In genomic region chr6:58770654-58771218, GRCm38 (mm10) we compare ENCODE assay signal across 8 mouse cellular contexts.
DNase-seq lines count a peak whose midpoint lies in the region; ATAC-seq and TF ChIP-seq lines count a peak whose summit lies in the region.

No protein-coding gene starts in this region.

- 16% methylated on average over 8 of the region's 8 CpGs for WGBS in kidney, embryonic 16.5 days
- 22% methylated on average over 8 of the region's 8 CpGs for WGBS in forebrain, embryonic 14.5 days
- WGBS in hindbrain, embryonic 16.5 days: 26% methylated on average over 8 of the region's 8 CpGs
- 23% methylated on average over 8 of the region's 8 CpGs for WGBS in midbrain, embryonic 12.5 days

- H3K9me3 ChIP-seq in kidney, embryonic 16.5 days (ENCODE audit: low read length): no peaks in the 10 kb centered on the region
- no peaks in the 10 kb centered on the region for H3K9me3 ChIP-seq in forebrain, embryonic 14.5 days (replicated peaks; ENCODE audit: control insufficient read depth, low read length)
- no peaks in the 10 kb centered on the region for H3K9me3 ChIP-seq in hindbrain, embryonic 16.5 days (ENCODE audit: control insufficient read depth, low read length)
- no peaks in the 10 kb centered on the region for H3K9me3 ChIP-seq in midbrain, embryonic 12.5 days

- TF ChIP-seq CTCF in left cerebral cortex, adult 2 months (IDR thresholded peaks at IDR 0.05): peak; percentile 84

- H3K4me2 ChIP-seq in kidney, embryonic 16.5 days (replicated peaks; ENCODE audit: low read depth, low read length): no peak overlapping the region
- no peak overlapping the region for H3K4me2 ChIP-seq in forebrain, embryonic 14.5 days (ENCODE audit: low read length)
- H3K4me2 ChIP-seq in hindbrain, embryonic 16.5 days (ENCODE audit: low read length): no peak overlapping the region
- H3K4me2 ChIP-seq in midbrain, embryonic 12.5 days (replicated peaks): no peak overlapping the region

- no peak overlapping the region for H3K9ac ChIP-seq in kidney, embryonic 16.5 days (replicated peaks; ENCODE audit: low read length)
- no peak overlapping the region for H3K9ac ChIP-seq in forebrain, embryonic 14.5 days (ENCODE audit: low read length)
- no peak overlapping the region for H3K9ac ChIP-seq in hindbrain, embryonic 16.5 days (ENCODE audit: low read depth, low read length)
- no peak overlapping the region for H3K9ac ChIP-seq in midbrain, embryonic 12.5 days (replicated peaks)

- DNase-seq in kidney, adult 11 months: peak; percentile 6
- DNase-seq in forebrain, embryonic 14.5 days (ENCODE audit: low spot score): peak; percentile 84
- DNase-seq in left cerebral cortex, adult 2 months (ENCODE audit: extremely low spot score in 1 of 2, low spot score in 2 of 2): peak; percentile 44 to 67
- peak; percentile 46 to 74 for DNase-seq in spleen, postnatal 10 days (ENCODE audit: low spot score in 2 of 2)

- no peak overlapping the region for H3K4me3 ChIP-seq in kidney, embryonic 16.5 days (ENCODE audit: low read length)
- no peak overlapping the region for H3K4me3 ChIP-seq in forebrain, embryonic 14.5 days (ENCODE audit: low read depth, low read length)
- no peak overlapping the region for H3K4me3 ChIP-seq in hindbrain, embryonic 16.5 days (ENCODE audit: low read length)
- no peak overlapping the region for H3K4me3 ChIP-seq in left cerebral cortex, adult 2 months
- H3K4me3 ChIP-seq in midbrain, embryonic 12.5 days: no peak overlapping the region

- no peaks in the 10 kb centered on the region for H3K36me3 ChIP-seq in kidney, embryonic 16.5 days (ENCODE audit: insufficient read depth, low read length)
- no peaks in the 10 kb centered on the region for H3K36me3 ChIP-seq in forebrain, embryonic 14.5 days (ENCODE audit: control insufficient read depth, insufficient read depth, low read length)
- no peaks in the 10 kb centered on the region for H3K36me3 ChIP-seq in hindbrain, embryonic 16.5 days (ENCODE audit: control insufficient read depth, insufficient read depth, low read length)
- H3K36me3 ChIP-seq in midbrain, embryonic 12.5 days: no peaks in the 10 kb centered on the region

- no peak overlapping the region for H3K27ac ChIP-seq in kidney, embryonic 16.5 days (ENCODE audit: low read length)
- no peak overlapping the region for H3K27ac ChIP-seq in forebrain, embryonic 14.5 days (ENCODE audit: low read depth, low read length)
- no peak overlapping the region for H3K27ac ChIP-seq in hindbrain, embryonic 16.5 days (ENCODE audit: low read depth, low read length)
- H3K27ac ChIP-seq in left cerebral cortex, adult 2 months: no peak overlapping the region
- no peak overlapping the region for H3K27ac ChIP-seq in midbrain, embryonic 12.5 days (replicated peaks)

- intact Hi-C loops in left cerebral cortex, adult 2 months (cut with DNase I): loop anchor here (1.0 to 2.0 kb wide), 2 partner anchors 168 to 224 kb away; no protein-coding TSS in a partner anchor

- no peaks in the 10 kb centered on the region for H3K4me1 ChIP-seq in kidney, embryonic 16.5 days (ENCODE audit: insufficient read depth, low read length)
- H3K4me1 ChIP-seq in forebrain, embryonic 14.5 days (ENCODE audit: control insufficient read depth, insufficient read depth, low read length): no peaks in the 10 kb centered on the region
- no peaks in the 10 kb centered on the region for H3K4me1 ChIP-seq in hindbrain, embryonic 16.5 days (ENCODE audit: control insufficient read depth, insufficient read depth, low read depth, low read length)
- no peaks in the 10 kb centered on the region for H3K4me1 ChIP-seq in midbrain, embryonic 12.5 days

- H3K27me3 ChIP-seq in kidney, embryonic 16.5 days (ENCODE audit: insufficient read depth, low read length): no peaks in the 10 kb centered on the region
- no peaks in the 10 kb centered on the region for H3K27me3 ChIP-seq in forebrain, embryonic 14.5 days (replicated peaks; ENCODE audit: control insufficient read depth, insufficient read depth, low read length)
- H3K27me3 ChIP-seq in hindbrain, embryonic 16.5 days (replicated peaks; ENCODE audit: control insufficient read depth, insufficient read depth, low read length): no peaks in the 10 kb centered on the region
- no peaks in the 10 kb centered on the region for H3K27me3 ChIP-seq in midbrain, embryonic 12.5 days

- ATAC-seq in kidney, embryonic 16.5 days (ENCODE audit: low FRiP score, low TSS enrichment): no peak; the same call in 1 of the 2 replicates
- ATAC-seq in cerebellum, adult (ENCODE audit: insufficient number of reproducible peaks, low FRiP score, low TSS enrichment): peak; percentile 78
- ATAC-seq in forebrain, embryonic 14.5 days: peak; percentile 58
- peak; percentile 52; the same call in 1 of the 2 replicates for ATAC-seq in hindbrain, embryonic 16.5 days
- ATAC-seq in midbrain, embryonic 12.5 days (ENCODE audit: low FRiP score, low read depth): peak; percentile 38; the same call in 1 of the 2 replicates

Comparison
In these comparisons a context has a peak if more than half of its experiments do, and no peak if none do; other contexts are left out.
1. DNase-seq: peak in every context shown above with its lines; median percentile 84 in forebrain, embryonic 14.5 days; 60 in spleen, postnatal 10 days; 56 in left cerebral cortex, adult 2 months; 6 in kidney, adult 11 months.